Mouse (Mus musculus) urinary bladder, postnatal 36 days (tissue): Measurements from ENCODE around the gene Fads3.
A peak's percentile ranks its signal among the peaks of the same experiment; 100 is the strongest.

Experiments
- DNase-seq, 2 experiments: peaks; one replicate each; pipeline ENCODE4 v3.0.0; 2022; ENCODE audit warnings: low spot score in 2 of 2, mixed read lengths in 1 of 2

Fads3 gene

GRCm38 (mm10) chr19:10041388-10042148, at the start of gene Fads3:
Fads3 (plus strand) TSS chr19:10041569.
- DNase-seq, result peak; percentile 66 to 83

DNA sequence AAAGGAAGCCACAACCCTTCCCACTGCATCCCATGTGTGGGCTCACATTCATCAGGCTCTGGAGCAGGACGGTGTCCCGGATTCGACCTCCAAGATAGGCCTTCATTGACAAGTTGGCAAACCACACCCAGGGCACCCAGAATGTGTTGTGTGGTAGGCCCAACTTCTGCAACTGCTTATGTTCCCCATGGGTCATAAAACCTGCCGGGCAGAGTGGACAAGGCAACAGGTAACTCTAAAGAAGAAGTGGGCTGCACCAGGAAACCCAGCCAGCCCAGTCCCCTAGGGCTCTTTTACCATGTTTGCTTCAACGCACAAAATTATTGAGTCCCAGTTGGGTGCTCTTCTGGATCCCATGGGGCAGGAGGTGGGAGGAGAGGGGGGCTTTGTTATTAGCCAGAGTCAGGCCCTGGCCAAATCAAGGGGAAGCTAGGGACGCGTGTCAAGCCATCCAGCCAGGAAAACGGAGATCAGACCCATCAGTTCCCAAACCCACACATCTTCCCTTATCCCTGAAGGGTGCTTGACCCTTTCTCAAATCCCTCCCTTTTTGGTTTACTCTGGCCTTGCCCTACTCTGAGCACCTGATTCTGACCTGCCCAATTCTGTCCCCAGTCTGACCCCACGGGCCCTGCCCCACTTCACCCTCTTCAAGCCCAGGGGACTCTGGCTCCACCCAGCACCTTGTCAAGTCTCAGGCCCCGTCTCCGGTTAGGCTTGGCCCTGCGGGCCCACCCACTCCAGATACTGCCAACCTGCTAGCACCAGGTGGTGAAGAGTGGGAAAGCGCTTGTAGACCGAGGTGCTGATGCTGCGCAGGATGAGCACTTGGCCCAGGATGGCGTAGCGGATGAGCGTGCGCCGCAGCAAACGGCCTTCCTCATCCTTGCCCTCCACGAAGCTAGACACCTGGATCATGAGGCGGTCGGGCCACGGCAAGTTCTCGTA, 49.1 kb upstream of the Fads3 start:
- DNase-seq, result no peak

- peak; percentile 84 to 91 for DNase-seq
These were observed 48.2 kb upstream of the Fads3 start for GRCm38 (mm10) chr19:9993036-9993656.

DNA sequence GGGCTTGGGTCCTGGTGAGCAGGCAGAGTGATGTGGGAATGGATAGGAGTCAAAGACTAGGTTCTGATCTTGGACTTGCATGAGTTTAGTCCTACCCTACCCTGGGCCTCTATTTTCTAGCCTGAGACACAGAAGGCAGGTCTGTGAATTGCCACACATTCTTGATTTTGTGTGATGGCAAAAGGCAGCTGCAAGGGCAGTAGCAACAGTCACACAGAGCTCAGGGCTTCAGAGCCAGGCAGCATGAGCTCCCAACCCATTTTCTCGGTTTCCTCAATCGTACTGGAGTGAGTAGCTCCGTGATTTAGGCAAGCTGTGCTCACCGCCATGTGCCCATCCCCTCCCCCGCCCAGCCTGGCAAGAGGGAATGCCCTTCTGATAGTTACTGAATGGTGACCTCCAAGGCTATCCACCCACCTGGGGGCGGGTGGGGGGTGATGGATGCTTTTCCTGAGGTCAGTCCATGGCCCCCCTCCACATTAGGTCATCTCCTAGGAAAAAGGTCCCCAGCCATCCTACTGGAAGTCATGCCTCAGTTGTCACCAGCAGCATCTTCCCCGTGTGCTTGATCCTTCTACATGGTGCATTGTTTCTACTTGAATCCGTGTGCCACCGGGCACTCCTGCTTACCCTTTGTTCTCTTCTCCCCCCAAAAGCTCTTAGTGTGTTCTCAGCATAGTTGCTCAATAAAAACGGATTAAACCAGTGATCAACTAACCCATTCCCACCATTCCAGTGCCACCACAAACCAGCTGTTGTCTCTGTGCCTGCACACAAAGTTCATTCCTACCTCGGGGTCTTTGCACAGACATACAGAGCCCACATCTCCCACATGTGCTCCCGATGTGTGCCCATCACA, 43.9 kb upstream of the Fads3 start:
- no peak for DNase-seq

DNA sequence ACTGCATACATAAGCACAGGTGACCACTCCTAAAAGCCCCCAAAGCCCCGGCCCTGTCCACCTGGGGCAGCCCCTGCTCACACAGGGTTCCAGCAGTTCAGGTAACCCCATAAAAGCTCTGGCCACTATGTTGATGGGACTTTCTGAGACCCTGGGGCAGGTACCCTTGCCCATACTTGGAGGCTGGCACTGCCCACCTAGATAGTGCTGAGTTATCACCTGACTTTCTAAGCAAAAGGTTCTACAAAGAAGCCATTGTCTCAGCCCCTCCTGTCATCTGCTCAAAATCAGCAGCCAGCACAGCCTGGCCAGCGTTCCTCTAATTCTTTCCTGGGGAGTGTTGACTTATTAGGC, 43.3 kb upstream of the Fads3 start:
- DNase-seq, result no peak

DNA sequence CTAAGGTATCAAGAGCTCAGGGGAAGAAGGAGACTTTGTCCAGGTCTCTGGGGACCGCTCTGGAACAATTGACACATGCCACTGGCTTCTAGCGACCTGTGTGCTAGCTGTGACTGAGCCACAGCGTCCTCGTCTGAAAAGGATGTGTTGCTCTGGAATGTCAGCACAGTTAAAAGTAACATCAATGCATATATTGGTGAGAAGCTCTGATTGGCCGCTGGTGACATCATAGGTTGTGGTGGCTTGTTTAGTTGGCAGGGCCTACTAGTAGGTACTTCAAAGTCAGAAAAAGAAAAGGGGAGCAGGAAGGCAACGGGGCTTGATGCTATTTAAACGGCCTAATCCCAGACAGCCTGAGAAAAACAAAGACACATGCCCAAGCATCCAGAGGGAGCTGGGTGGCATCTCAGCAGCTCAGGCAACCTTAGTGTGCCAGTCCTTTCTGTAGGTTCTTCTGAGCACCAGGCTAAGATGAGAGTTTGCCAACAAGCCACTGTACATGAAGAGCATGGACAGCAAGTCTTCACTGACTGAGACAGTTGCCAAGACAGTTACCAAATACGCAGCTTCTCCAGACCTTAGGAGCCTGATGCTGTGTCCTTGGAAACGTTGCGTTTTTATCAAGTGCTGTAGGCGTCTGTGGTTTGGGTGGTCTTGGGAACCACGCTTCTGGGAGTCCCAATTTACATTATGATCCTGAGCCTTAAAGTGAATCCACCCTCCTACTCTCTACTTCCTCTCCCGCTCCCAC, 42.5 kb upstream of the Fads3 start:
- no peak for DNase-seq

- no peak for DNase-seq
These were observed 41.0 kb upstream of the Fads3 start for GRCm38 (mm10) chr19:10000330-10000729.

- DNase-seq, result no peak
These were observed 40.0 kb upstream of the Fads3 start, which contains the start of the genes Best1 and Rab3il1 for GRCm38 (mm10) chr19:10001206-10001969. Best1 (minus strand) TSS chr19:10001633. Rab3il1 (plus strand) TSS chr19:10001669.

- no peak for DNase-seq
These were observed 37.7 kb upstream of the Fads3 start for GRCm38 (mm10) chr19:10003696-10004095.

DNA sequence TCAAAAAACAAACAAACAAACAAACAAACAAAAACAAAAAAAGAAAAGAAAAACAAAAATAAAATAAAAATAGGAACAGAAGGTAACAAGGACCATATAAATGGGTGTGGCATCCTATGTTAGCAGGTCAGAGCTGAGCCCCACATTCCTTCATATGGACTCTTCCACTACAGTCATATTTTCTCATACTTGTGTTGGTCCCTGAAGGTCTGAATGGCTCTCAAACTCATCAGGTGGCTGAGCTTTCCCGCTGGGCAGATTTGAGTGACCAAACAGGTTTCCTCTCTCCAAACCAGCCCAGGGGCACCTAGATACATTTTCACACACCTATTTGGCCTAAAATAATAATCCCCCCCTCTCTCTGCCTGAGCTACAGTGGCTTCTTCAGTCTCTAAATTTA, 30.0 kb upstream of the Fads3 start:
- DNase-seq, result no peak

- peak in 1 of 2 experiments; percentile 59 for DNase-seq
These were observed 28.5 kb upstream of the Fads3 start for GRCm38 (mm10) chr19:10012827-10013278.

GRCm38 (mm10) chr19:10013348-10013747, 28.0 kb upstream of the Fads3 start:
- DNase-seq, result no peak

DNA sequence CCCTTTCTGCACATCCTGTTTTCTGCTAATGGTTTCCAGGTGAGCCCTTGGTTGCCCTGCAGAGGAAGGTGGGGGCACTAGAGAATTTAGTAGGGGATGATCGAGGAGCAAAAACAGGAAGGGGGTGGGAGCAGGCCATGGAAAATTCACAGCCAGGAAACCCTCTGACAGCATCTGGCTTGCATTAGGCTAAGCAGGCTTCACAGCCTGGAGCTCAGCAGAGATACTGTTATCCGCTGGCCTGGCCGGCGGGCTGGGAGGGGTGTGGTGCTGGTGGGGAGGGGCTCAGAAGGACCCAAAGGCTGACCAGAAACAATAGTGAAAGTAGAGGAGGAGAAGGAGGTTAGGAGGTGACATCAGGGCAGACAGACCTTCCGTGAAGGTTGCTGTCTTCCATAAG, 27.5 kb upstream of the Fads3 start:
- DNase-seq, result no peak

- no peak for DNase-seq
These were observed 26.5 kb upstream of the Fads3 start for GRCm38 (mm10) chr19:10014824-10015223.

DNA sequence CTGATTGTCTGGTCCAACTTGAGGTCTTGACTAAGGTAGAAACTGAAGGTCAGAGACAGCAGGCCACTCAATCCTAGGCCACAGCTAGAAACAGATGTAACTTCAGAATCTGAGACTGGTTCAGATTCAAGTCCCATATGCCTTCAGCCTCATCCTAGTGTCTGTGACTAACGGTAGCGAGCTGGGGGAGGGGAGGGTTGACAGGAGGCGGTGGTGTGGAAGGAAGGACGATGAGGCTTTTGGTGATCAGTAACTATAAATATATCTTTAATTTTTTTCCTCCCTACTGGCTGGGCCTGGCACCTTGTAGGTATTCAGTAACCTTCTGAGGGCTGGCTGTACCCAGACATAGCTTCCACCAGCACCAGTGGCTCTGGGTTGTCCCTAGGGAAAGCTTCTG, 25.9 kb upstream of the Fads3 start:
- no peak for DNase-seq

DNA sequence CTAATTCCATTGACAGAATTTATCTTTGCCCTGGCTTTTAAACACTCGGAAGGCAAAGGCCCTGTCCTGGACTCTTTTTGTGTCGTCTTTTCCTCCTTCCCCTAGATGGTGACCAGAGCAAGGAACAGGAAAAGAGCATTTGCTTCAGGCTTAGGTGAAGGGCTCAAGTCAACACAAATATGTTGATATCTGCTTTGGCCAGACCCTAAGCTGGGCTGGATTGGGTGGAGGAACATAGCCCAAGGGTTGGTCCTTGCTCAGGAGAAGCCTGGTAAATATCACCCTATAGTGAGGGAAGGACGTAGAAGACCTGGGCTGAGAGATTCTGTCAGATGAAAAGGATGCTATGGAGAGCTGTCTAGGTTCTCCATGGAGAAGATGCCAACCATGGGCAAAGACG, 25.2 kb upstream of the Fads3 start:
- DNase-seq, result no peak

GRCm38 (mm10) chr19:10017637-10018526, 23.5 kb upstream of the Fads3 start:
- peak; percentile 87 to 92 for DNase-seq

DNA sequence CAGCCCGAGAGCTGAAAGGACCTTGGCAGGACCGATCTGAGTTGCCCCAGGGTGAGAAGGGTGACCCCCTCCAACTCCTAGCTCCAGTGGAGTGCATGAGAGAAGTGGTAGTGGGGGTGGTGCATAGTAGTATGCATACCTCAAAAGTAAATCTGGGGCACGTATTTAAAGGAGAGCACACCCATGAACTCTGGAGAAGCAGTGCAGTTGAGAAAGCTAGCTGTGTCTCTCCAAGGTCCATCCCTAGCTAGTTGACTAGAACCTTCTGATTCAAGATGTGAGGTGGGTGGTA, 22.9 kb upstream of the Fads3 start:
- no peak for DNase-seq

DNA sequence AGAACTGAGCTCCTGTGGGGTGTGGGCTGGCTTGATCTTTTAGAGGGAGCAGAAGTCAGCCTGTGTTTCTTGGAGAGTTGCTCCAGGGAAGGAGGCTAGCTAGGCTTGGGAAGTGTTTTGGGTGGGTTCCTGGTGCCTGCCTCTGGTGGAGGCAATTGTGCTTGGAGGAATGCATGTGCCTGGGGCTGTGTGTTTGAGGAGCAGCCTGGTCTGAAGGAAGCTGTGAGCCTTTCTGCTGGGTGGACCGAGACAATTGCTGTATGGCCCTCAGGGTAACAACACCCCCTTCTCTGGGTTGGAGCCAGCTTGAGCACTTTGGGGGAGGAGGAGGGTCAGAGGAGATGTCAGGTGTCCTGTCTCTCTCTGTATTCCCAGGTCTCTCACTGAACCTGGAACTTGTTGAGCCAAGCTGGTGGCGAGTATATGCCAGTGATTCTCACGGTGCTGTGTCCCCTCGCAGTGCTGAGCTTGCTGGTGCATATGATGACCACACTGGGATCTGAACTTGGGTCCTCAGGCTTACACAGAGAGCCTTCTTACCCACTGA, 22.1 kb upstream of the Fads3 start:
- DNase-seq, result no peak
